Mouse (Mus musculus): Measurements from ENCODE around the gene Catip. TPM values are rescaled to one million over a fixed set of nuclear protein-coding genes. Genes with fewer than 3 reads are reported as not detected.
A peak's percentile ranks its signal among the peaks of the same experiment; 100 is the strongest.

Catip gene
- polyA plus RNA-seq, 1 experiment from 2014 or later: 0.50 TPM

DNA sequence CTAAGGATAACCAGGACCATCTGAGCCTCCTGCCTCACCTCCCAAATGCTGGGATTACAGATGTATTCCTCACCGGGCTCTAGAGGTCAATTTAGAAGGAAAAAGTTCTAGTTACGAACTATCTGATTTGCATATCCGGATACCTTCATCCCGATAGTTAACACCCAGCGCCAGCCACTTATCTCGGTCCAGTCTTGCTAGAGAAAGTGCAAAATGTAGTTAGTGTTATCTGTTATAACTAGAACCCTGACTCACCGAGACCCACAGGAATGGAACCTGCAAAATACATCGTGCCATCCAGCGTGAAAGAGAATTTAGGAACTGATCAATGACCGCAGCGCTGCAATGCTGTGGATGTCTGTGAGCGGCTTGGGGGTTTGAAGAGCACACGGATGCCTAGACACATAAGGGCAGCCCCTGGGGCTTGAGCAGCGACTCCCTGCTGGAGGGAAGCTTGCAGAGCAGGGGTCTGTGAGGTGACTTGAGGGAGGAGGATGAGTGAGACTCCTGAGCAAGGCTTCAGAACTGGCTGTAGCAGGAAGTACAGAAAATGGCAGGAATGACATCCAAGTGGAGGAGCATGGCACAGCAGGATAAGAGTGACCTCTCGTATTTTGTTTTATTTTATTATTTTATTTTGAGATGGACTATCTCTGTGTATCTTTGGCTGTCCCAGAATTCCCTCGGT is 39.3 kb downstream of the Catip start:
- whole genome bisulfite sequencing: 52% methylated on average over 16 of the region's 16 CpGs
- ATAC-seq: no peak
- no peak overlapping the region for H3K4me2 ChIP-seq (ENCODE audit: low read depth, low read length)

GRCm38 (mm10) chr1:74404206-74404605 is 42.3 kb downstream of the Catip start:
- Histone ChIP-seq H3K4me3 (ENCODE audit: low read length) (no peak overlapping the region), H3K4me2 (ENCODE audit: low read depth, low read length) (no peak overlapping the region), H3K9ac (ENCODE audit: low read depth, low read length) (no peak overlapping the region), H3K27me3 (replicated peaks; ENCODE audit: control insufficient read depth, insufficient read depth, low read length) (no peaks in the 10 kb centered on the region), H3K27ac (ENCODE audit: low read length) (no peak overlapping the region), H3K9me3 (ENCODE audit: control insufficient read depth, low read length) (no peaks in the 10 kb centered on the region), H3K36me3 (ENCODE audit: control insufficient read depth, insufficient read depth, low read length) (no peaks in the 10 kb centered on the region), H3K4me1 (ENCODE audit: control insufficient read depth, insufficient read depth, low read length) (0 out of 2 replicates have a peak, but pooled peaks cover 3% of the 10 kb centered on the region)
- 79% methylated on average over 4 of the region's 4 CpGs for WGBS
- ATAC-seq: no peak

More for the DNA sequence above, 39.3 kb downstream of the Catip start:
- Histone ChIP-seq H3K9ac (ENCODE audit: low read depth, low read length) (no peak overlapping the region), H3K27me3 (replicated peaks; ENCODE audit: control insufficient read depth, insufficient read depth, low read length) (no peaks in the 10 kb centered on the region), H3K4me3 (ENCODE audit: low read length) (no peak overlapping the region), H3K36me3 (ENCODE audit: control insufficient read depth, insufficient read depth, low read length) (no peaks in the 10 kb centered on the region), H3K27ac (ENCODE audit: low read length) (no peak overlapping the region), H3K4me1 (ENCODE audit: control insufficient read depth, insufficient read depth, low read length) (0 out of 2 replicates have a peak, but pooled peaks cover 2% of the 10 kb centered on the region), H3K9me3 (ENCODE audit: control insufficient read depth, low read length) (no peaks in the 10 kb centered on the region)

DNA sequence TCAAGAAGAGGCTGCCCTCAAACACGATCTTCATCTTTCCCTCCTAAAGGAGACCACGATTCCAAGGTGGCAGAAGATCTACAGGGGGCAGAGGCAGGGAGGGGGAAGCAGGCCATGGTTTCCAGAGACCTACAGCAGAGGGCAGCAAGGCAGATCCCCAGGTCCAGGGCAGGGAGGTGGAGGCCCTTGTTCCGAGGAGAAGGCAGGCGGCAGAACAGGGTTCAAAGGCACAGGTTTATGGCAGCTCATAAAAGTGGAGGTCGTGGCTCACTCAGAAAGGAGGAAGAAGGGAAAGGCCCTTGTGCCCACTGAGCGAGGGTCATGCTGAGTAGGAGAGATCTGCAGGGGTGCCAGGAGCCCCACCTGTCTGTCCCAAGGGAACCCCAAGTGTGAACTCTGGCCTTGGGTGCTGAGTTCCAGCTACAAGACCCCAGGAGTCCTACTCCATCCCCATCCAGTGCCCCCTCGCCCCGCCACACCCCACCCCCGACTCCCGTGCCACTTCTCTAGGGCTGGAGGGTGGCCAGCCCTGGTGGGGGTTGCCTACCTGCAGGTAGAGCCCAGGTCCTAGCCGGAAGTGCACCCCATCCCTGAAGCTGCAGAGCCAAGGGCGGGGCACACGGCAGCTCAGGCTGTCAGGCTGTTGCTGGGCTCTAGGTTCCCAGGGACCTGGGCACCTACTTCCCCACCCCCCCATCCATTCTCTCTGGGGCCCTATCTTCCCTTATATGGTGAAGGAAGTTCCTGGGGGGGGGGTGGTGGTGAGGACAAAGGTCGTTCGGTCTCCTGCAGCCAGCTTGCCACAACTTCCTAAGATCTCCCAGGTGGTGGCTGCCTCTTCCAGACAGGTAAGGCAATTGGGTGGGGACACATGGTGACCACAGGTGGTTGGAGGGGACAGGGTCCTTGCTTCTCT is 46.9 kb downstream of the Catip start, which contains the start of gene Vil1:
TSS of gene Vil1 (plus strand) at position 788 of the 916 bp plus-strand sequence.
- Histone ChIP-seq H3K27me3 (replicated peaks; ENCODE audit: control insufficient read depth, insufficient read depth, low read length) (no peaks in the 10 kb centered on the region), H3K9me3 (ENCODE audit: control insufficient read depth, low read length) (no peaks in the 10 kb centered on the region), H3K4me2 (ENCODE audit: low read depth, low read length) (peak within 1 kb of the TSS; percentile 51), H3K36me3 (ENCODE audit: control insufficient read depth, insufficient read depth, low read length) (no peaks in the 10 kb centered on the region), H3K4me3 (ENCODE audit: low read length) (peak within 1 kb of the TSS; percentile 47), H3K27ac (ENCODE audit: low read length) (peak within 1 kb of the TSS; percentile 97), H3K4me1 (ENCODE audit: control insufficient read depth, insufficient read depth, low read length) (peaks cover 13% of the 10 kb centered on the region; the same call in 1 of the 2 replicates), H3K9ac (ENCODE audit: low read depth, low read length) (peak within 1 kb of the TSS; percentile 66)
- WGBS: 33% methylated on average over 15 of the region's 15 CpGs
- peak; percentile 91 for ATAC-seq

DNA sequence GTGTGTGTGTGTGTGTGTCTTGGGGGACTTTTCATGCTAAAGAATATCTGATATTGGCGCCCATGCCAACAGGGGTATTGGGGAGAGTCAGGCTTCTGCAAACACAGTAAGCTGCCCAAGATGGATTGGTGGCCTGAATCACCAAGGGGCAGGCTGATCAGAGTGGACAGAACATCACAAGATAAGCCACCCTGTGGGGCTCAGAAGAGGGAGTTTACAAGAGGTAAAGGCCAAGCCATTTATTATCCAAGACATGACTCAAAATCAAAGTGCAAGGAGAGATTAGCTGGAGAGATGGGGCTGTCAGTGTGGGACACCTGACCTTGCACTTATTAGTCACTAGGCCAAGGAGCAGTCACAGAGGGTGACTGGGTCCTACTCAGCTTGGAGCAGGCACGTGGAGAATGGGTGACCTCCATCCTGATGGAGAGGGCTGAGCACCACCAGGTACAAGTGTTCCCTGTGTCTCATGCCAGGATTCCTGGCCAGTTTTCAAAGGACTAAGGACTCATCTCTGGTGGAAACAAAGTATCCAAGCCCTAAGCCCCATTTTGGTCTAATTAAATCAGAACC is 49.9 kb downstream of the Catip start:
- Histone ChIP-seq H3K27ac (ENCODE audit: low read length) (peak overlapping the region; percentile 68), H3K36me3 (ENCODE audit: control insufficient read depth, insufficient read depth, low read length) (no peaks in the 10 kb centered on the region), H3K9ac (ENCODE audit: low read depth, low read length) (0 out of 2 replicates have a peak overlapping the region, but pooled peaks have one; percentile 24), H3K27me3 (replicated peaks; ENCODE audit: control insufficient read depth, insufficient read depth, low read length) (no peaks in the 10 kb centered on the region), H3K4me1 (ENCODE audit: control insufficient read depth, insufficient read depth, low read length) (peaks cover 24% of the 10 kb centered on the region), H3K4me3 (ENCODE audit: low read length) (peak overlapping the region; percentile 47), H3K9me3 (ENCODE audit: control insufficient read depth, low read length) (no peaks in the 10 kb centered on the region), H3K4me2 (ENCODE audit: low read depth, low read length) (peak overlapping the region; percentile 51)
- ATAC-seq: 0 out of 2 replicates have a peak, but pooled peaks have one; percentile 3
- 44% methylated on average over 2 of the region's 2 CpGs for WGBS

DNA sequence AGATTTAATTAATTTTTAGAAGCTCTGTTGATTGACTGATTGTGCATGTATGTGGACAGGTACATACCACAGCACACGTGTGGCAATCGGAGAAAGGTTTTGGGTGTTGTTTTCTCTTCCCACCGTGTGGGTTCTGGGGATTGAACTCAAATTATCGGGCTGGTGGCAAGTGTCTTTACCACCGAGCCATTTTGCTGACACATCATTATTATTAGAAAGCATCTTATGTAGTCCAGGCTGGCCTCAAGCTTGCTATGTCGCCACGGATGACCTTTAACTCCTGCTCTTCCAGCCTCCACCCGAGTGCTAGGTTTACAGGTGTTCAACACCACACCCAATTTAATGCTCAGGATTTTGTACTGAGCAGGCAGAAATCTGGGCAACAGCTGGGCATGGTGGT is 50.8 kb downstream of the Catip start:
- WGBS: 72% methylated on average over 8 of the region's 8 CpGs
- Histone ChIP-seq H3K4me3 (ENCODE audit: low read length) (peak overlapping the region; percentile 47; the same call in 1 of the 2 replicates), H3K9me3 (ENCODE audit: control insufficient read depth, low read length) (no peaks in the 10 kb centered on the region), H3K4me1 (ENCODE audit: control insufficient read depth, insufficient read depth, low read length) (peaks cover 21% of the 10 kb centered on the region), H3K27me3 (replicated peaks; ENCODE audit: control insufficient read depth, insufficient read depth, low read length) (no peaks in the 10 kb centered on the region), H3K9ac (ENCODE audit: low read depth, low read length) (peak overlapping the region; percentile 24; the same call in 1 of the 2 replicates), H3K36me3 (ENCODE audit: control insufficient read depth, insufficient read depth, low read length) (no peaks in the 10 kb centered on the region), H3K27ac (ENCODE audit: low read length) (no peak overlapping the region), H3K4me2 (ENCODE audit: low read depth, low read length) (peak overlapping the region; percentile 51)
- ATAC-seq: no peak

DNA sequence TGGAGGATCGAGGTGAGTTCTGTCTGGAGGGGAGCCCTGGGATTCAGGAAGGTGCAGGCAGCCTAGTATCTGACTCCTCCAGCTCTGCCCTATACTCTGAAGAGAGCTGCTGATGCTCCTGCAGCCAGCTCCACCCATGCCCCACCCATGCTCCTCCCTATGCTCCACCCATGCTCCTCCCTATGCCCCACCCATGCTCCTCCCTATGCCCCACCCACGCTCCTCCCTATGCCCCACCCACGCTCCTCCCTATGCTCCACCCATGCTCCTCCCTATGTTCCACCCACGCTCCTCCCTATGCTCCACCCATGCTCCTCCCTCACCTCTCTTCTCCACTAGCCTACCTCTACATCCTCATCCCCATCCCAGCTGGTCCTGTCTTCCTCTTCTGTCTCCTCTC is 53.2 kb downstream of the Catip start:
- H3K27ac ChIP-seq (ENCODE audit: low read length): no peak overlapping the region
- no peaks in the 10 kb centered on the region for H3K9me3 ChIP-seq (ENCODE audit: control insufficient read depth, low read length)
- H3K9ac ChIP-seq (ENCODE audit: low read depth, low read length): no peak overlapping the region
- 46% methylated on average over 4 of the region's 4 CpGs for WGBS
- no peaks in the 10 kb centered on the region for H3K27me3 ChIP-seq (replicated peaks; ENCODE audit: control insufficient read depth, insufficient read depth, low read length)
- peaks cover 21% of the 10 kb centered on the region for H3K4me1 ChIP-seq (ENCODE audit: control insufficient read depth, insufficient read depth, low read length)
- no peak overlapping the region for H3K4me2 ChIP-seq (ENCODE audit: low read depth, low read length)
- H3K36me3 ChIP-seq (ENCODE audit: control insufficient read depth, insufficient read depth, low read length): no peaks in the 10 kb centered on the region
- H3K4me3 ChIP-seq (ENCODE audit: low read length): no peak overlapping the region
- peak; percentile 58 for ATAC-seq

MicroRNAs within 50 kb of the gene (microRNA counts, 519-probe panel; counts per million panel counts)
- 3,052 counts per million, percentile 78 among the panel's probes with 10 or more counts for microRNA mmu-miR-26b

Small RNA genes within 50 kb of the gene (microRNA-seq; reads per million reads assigned to microRNA genes)
- gene Mir26b: 44,780 reads per million, percentile 99 among the genes with 10 or more reads in this experiment

Other genes with a start within 250 kb of the Catip start
- 20.2 and 23.4 TPM in 2 replicates for gene Tns1, start 237.7 kb upstream of the Catip start, polyA plus RNA-seq (2015; fragmentation: Nextera tagmentation; extraction: Ambion mirVana)
- gene Rufy4, start 236.6 kb upstream of the Catip start, polyA plus RNA-seq (2015; fragmentation: Nextera tagmentation; extraction: Ambion mirVana): 0.12 and 0.31 TPM in 2 replicates
- gene Cxcr2, start 208.1 kb upstream of the Catip start, polyA plus RNA-seq (2015; fragmentation: Nextera tagmentation; extraction: Ambion mirVana): 0.22 and 0.27 TPM in 2 replicates
- gene Cxcr1, start 167.5 kb upstream of the Catip start, polyA plus RNA-seq (2015; fragmentation: Nextera tagmentation; extraction: Ambion mirVana): not detected in 2 replicates
- 556 and 575 TPM in 2 replicates for gene Arpc2, start 126.0 kb upstream of the Catip start, polyA plus RNA-seq (2015; fragmentation: Nextera tagmentation; extraction: Ambion mirVana)
- gene Gpbar1, start 83.6 kb upstream of the Catip start, polyA plus RNA-seq (2015; fragmentation: Nextera tagmentation; extraction: Ambion mirVana): 2.6 and 2.7 TPM in 2 replicates
- gene Aamp, start 77.4 kb upstream of the Catip start, polyA plus RNA-seq (2015; fragmentation: Nextera tagmentation; extraction: Ambion mirVana): 246 and 256 TPM in 2 replicates
- 139 and 148 TPM in 2 replicates for gene Pnkd, start 77.2 kb upstream of the Catip start, polyA plus RNA-seq (2015; fragmentation: Nextera tagmentation; extraction: Ambion mirVana)
- gene Tmbim1, start 56.5 kb upstream of the Catip start, polyA plus RNA-seq (2015; fragmentation: Nextera tagmentation; extraction: Ambion mirVana): 77.3 and 79.8 TPM in 2 replicates
- 8.0 and 8.9 TPM in 2 replicates for gene Slc11a1, start 13.1 kb downstream of the Catip start, polyA plus RNA-seq (2015; fragmentation: Nextera tagmentation; extraction: Ambion mirVana)
- gene Ctdsp1, start 29.4 kb downstream of the Catip start, polyA plus RNA-seq (2015; fragmentation: Nextera tagmentation; extraction: Ambion mirVana): 69.4 and 72.3 TPM in 2 replicates
- 207 and 244 TPM in 2 replicates for gene Vil1, start 47.3 kb downstream of the Catip start, polyA plus RNA-seq (2015; fragmentation: Nextera tagmentation; extraction: Ambion mirVana)
- 51.5 and 52.1 TPM in 2 replicates for gene Cnot9, start 143.9 kb downstream of the Catip start, polyA plus RNA-seq (2015; fragmentation: Nextera tagmentation; extraction: Ambion mirVana)
- 0.10 and 0.29 TPM in 2 replicates for gene Plcd4, start 180.8 kb downstream of the Catip start, polyA plus RNA-seq (2015; fragmentation: Nextera tagmentation; extraction: Ambion mirVana)
- gene Usp37, start 182.2 kb downstream of the Catip start, polyA plus RNA-seq (2015; fragmentation: Nextera tagmentation; extraction: Ambion mirVana): 20.3 and 20.9 TPM in 2 replicates
- 3.5 and 3.6 TPM in 2 replicates for gene Zfp142, start 226.1 kb downstream of the Catip start, polyA plus RNA-seq (2015; fragmentation: Nextera tagmentation; extraction: Ambion mirVana)
- 21.5 and 23.3 TPM in 2 replicates for gene Bcs1l, start 226.2 kb downstream of the Catip start, polyA plus RNA-seq (2015; fragmentation: Nextera tagmentation; extraction: Ambion mirVana)
- gene Rnf25, start 239.3 kb downstream of the Catip start, polyA plus RNA-seq (2015; fragmentation: Nextera tagmentation; extraction: Ambion mirVana): 26.3 and 28.2 TPM in 2 replicates
- gene Stk36, start 239.3 kb downstream of the Catip start, polyA plus RNA-seq (2015; fragmentation: Nextera tagmentation; extraction: Ambion mirVana): 3.0 and 3.3 TPM in 2 replicates